Mouse (Mus musculus) gastrocnemius, adult 2 months (tissue): ENCODE measurements around the gene Grem2. TPM values are rescaled to one million over a fixed set of nuclear protein-coding genes. Genes with fewer than 3 reads are reported as not detected.

Experiments used
- DNase-seq: peaks from one replicate; pipeline ENCODE4 v3.0.0; 2022
- H3K27ac ChIP-seq: fragments of 200-600 bp; 2 replicates; pipeline ENCODE4 v1.8.1; 2022; ENCODE audit warnings: mild to moderate bottlenecking
- H3K4me3 ChIP-seq: fragments of 200-600 bp; 2 replicates; pipeline ENCODE4 v1.8.1; 2022; ENCODE audit warnings: mild to moderate bottlenecking, moderate library complexity
- CTCF ChIP-seq: fragments of 200-600 bp; IDR thresholded peaks from 2 replicates; pipeline ENCODE4 v1.8.1; 2022; ENCODE audit warnings: antibody characterized with exemption, mild to moderate bottlenecking, moderate library complexity
- intact Hi-C: fragments of 180-260 bp; cut with DNase I; formaldehyde crosslinking; loops from one replicate; pipeline ENCODE4 v1.15.1; 2025
- total RNA-seq, 2 experiments: library from RNA; stranded (reverse); gene quantifications; 2 replicates each; pipeline ENCODE4 v1.2.3; 2021

Grem2 gene
- total RNA-seq, 2 experiments from 2014 or later, result 10.0 to 18.9 TPM

GRCm38 (mm10) chr1:174888684-174889405, 32.8 kb downstream of the Grem2 start:
- H3K27ac ChIP-seq, result peak overlapping the region; percentile 83
- TF ChIP-seq CTCF, result no peak
- peak overlapping the region; percentile 31 for H3K4me3 ChIP-seq
- intact Hi-C loops, result no loop called here
- DNase-seq, result peak; percentile 46

GRCm38 (mm10) chr1:174888073-174888472, 33.5 kb downstream of the Grem2 start:
- intact Hi-C loops, result no loop called here
- H3K27ac ChIP-seq, result peak overlapping the region; percentile 83; the same call in 1 of the 2 replicates
- DNase-seq, result no peak
- TF ChIP-seq CTCF, result no peak
- H3K4me3 ChIP-seq, result no peak overlapping the region

DNA sequence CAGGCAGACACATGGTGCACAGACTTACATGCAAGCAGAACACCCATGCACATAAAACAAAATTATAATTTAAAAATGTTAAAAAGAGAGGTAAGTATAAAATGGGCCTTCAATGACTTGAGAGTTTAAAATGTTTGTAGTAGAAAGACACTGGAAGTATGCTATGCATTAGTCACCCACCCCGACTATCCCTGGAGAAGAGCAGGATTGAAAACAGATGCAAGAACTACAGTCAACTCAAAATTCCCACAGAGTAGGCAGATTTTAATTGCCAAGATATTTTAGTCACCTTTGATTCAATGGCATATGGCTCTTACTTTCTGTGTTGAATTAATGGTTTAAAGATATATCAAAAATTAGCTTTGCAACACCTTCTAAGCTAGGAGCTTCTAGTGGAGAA, 39.1 kb downstream of the Grem2 start:
- no peak overlapping the region for H3K27ac ChIP-seq

GRCm38 (mm10) chr1:174875173-174875572, 46.4 kb downstream of the Grem2 start:
- intact Hi-C loops, result no loop called here
- Histone ChIP-seq H3K27ac (no peak overlapping the region), H3K4me3 (no peak overlapping the region)
- TF ChIP-seq CTCF, result no peak
- DNase-seq, result no peak

More for the DNA sequence above, 39.1 kb downstream of the Grem2 start:
- intact Hi-C loops, result no loop called here
- no peak for DNase-seq
- TF ChIP-seq CTCF, result no peak
- no peak overlapping the region for H3K4me3 ChIP-seq

DNA sequence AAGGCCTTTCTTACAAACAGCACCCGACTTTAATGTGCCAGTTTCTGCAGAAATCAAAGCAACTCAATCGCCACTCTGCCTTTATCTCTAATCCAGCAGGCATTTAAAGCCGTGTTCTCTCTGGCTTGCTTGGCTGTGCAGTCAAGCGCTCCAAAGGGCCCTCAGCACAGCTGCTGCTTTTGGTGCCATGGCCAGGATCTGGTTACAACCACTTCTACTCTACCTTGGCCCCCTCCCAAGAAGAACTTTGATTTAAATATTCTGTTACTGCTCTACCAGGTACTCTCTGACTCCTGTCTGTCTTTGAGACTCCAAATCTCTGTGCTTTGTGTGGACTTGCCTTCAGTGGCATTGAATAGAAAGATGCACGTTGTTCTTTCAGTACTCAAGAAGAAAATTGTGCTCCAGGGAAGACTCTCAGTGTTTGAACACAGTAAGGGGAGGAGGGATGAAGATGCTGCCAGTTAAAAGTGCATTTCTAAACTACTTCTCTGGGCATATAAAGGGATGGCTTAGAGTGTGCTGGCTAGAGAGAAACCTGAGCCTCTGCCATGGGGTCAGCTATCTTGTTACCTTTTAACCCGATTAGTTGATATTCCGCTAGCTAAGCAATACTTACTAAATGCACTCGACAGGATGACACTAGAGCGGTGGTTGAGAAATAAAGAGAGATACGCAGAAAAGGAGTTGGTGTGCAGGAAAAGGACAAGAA, 61.1 kb downstream of the Grem2 start:
- TF ChIP-seq CTCF, result no peak
- H3K27ac ChIP-seq, result peak overlapping the region; percentile 77
- intact Hi-C loops, result no loop called here
- no peak overlapping the region for H3K4me3 ChIP-seq
- peak; percentile 71 for DNase-seq

DNA sequence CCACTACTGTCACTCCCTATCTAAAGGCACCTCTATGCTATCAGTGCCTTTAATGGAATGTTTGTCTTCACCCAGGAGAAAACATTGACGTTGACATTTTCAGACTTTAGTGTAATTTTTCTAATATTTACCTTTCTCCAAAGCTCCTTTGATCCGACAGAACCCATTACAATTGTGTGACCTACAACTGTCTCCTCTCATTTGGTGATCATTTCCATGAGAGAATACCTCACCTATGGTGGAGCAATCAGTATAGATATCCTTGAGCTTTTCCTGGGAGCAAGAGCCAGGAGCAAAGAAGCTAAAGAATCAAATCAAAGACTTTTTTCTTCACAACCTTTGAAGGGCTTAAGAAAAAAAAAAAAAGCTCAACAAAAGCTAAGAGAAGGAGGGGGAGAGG, 65.4 kb downstream of the Grem2 start:
- intact Hi-C loops, result no loop called here
- TF ChIP-seq CTCF, result no peak
- DNase-seq, result no peak
- Histone ChIP-seq H3K27ac (no peak overlapping the region), H3K4me3 (no peak overlapping the region)

GRCm38 (mm10) chr1:174844786-174845185, 76.8 kb downstream of the Grem2 start:
- H3K4me3 ChIP-seq, result no peak overlapping the region
- intact Hi-C loops, result no loop called here
- DNase-seq, result no peak
- TF ChIP-seq CTCF, result no peak
- peak overlapping the region; percentile 35 for H3K27ac ChIP-seq

GRCm38 (mm10) chr1:174836861-174837260, 84.8 kb downstream of the Grem2 start:
- H3K4me3 ChIP-seq, result no peak overlapping the region
- DNase-seq, result no peak
- H3K27ac ChIP-seq, result no peak overlapping the region
- TF ChIP-seq CTCF, result no peak
- intact Hi-C loops, result no loop called here

- H3K4me3 ChIP-seq, result no peak overlapping the region
- TF ChIP-seq CTCF, result no peak
- no peak for DNase-seq
- intact Hi-C loops, result no loop called here
- no peak overlapping the region for H3K27ac ChIP-seq
These were observed 95.1 kb downstream of the Grem2 start for GRCm38 (mm10) chr1:174826562-174826961.

DNA sequence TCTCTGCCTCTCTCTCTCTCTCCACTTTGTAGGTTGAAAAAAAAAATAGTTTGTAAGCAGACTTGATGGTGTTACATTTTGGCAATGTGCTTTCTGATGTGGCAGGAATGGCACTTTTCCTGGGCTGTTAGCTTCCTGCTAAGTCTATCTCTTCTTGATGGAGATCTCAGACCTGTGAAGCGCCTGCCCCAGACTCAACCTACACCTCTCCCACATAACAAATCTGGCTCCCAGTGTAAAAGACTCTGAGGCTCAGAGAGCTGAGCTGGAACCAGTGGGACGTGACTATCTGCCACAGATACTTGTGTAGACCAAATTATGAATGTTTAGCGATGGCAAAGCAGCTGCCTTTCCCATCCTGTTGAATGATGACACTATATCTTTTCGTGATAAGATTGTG, 109.8 kb downstream of the Grem2 start:
- intact Hi-C loops, result no loop called here
- H3K27ac ChIP-seq, result no peak overlapping the region
- TF ChIP-seq CTCF, result no peak
- DNase-seq, result no peak
- H3K4me3 ChIP-seq, result no peak overlapping the region

GRCm38 (mm10) chr1:174788617-174789016, 133.0 kb downstream of the Grem2 start:
- no peak overlapping the region for H3K27ac ChIP-seq
- intact Hi-C loops, result no loop called here
- TF ChIP-seq CTCF, result no peak

More at GRCm38 (mm10) chr1:174788617-174789016, 133.0 kb downstream of the Grem2 start:
- no peak for DNase-seq
- H3K4me3 ChIP-seq, result no peak overlapping the region
